Mouse (Mus musculus): Measurements from ENCODE around the gene Ntan1. TPM values are rescaled to one million over a fixed set of nuclear protein-coding genes. Genes with fewer than 3 reads are reported as not detected.
A peak's percentile ranks its signal among the peaks of the same experiment; 100 is the strongest.
"Not testable (repeated sequence)": the region's sequence is repeated elsewhere in the genome, so short reads cannot be mapped to it uniquely, and the experiment has no call there.

Gene Ntan1
- polyA plus RNA-seq, 1 experiment = 39.4 TPM

GRCm38 (mm10) chr16:13781216-13781615, 37.4 kb upstream of the Ntan1 start:
- peaks cover 29% of the 10 kb centered on the region for H3K36me3 ChIP-seq (ENCODE audit: control insufficient read depth, insufficient read depth)
- peak overlapping the region; percentile 69 for H3K4me3 ChIP-seq (ENCODE audit: insufficient read depth, poor library complexity, severe bottlenecking)
- TF ChIP-seq FOSL1 (IDR thresholded peaks at IDR 0.05; ENCODE audit: insufficient read depth, low read length, poor library complexity, severe bottlenecking) (no peak), USF1 (IDR thresholded peaks at IDR 0.05; ENCODE audit: low read depth) (no peak), MYOD1 (IDR thresholded peaks at IDR 0.05; ENCODE audit: control insufficient read depth, insufficient read length, low read depth) (no peak), MAX (IDR thresholded peaks at IDR 0.05) (no peak), CTCF (IDR thresholded peaks at IDR 0.05; ENCODE audit: control insufficient read depth, insufficient read depth, insufficient read length) (no peak), MYOG (IDR thresholded peaks at IDR 0.05; ENCODE audit: control insufficient read depth, extremely low read depth, insufficient read length) (no peak), CEBPB (IDR thresholded peaks at IDR 0.05; ENCODE audit: low read depth) (no peak)
- peaks cover 54% of the 10 kb centered on the region for H3K79me2 ChIP-seq (ENCODE audit: control insufficient read depth, insufficient read depth)
- H3K79me3 ChIP-seq (ENCODE audit: low read depth) = peaks cover 25% of the 10 kb centered on the region
- H3K27me3 ChIP-seq (ENCODE audit: control insufficient read depth, insufficient read depth, insufficient read length) = no peaks in the 10 kb centered on the region
- peak overlapping the region; percentile 21 for H3ac ChIP-seq (ENCODE audit: control insufficient read depth, insufficient read length, low read depth)

- TF ChIP-seq MYOG (IDR thresholded peaks at IDR 0.05; ENCODE audit: control insufficient read depth, extremely low read depth, insufficient read length) (no peak), CTCF (IDR thresholded peaks at IDR 0.05; ENCODE audit: control insufficient read depth, insufficient read depth, insufficient read length) (no peak), MYOD1 (IDR thresholded peaks at IDR 0.05; ENCODE audit: control insufficient read depth, insufficient read length, low read depth) (no peak), FOSL1 (IDR thresholded peaks at IDR 0.05; ENCODE audit: insufficient read depth, low read length, poor library complexity, severe bottlenecking) (no peak), CEBPB (IDR thresholded peaks at IDR 0.05; ENCODE audit: low read depth) (no peak), MAX (IDR thresholded peaks at IDR 0.05) (no peak), USF1 (IDR thresholded peaks at IDR 0.05; ENCODE audit: low read depth) (no peak)
- Histone ChIP-seq H3K36me3 (ENCODE audit: control insufficient read depth, insufficient read depth) (peaks cover 69% of the 10 kb centered on the region), H3K79me2 (ENCODE audit: control insufficient read depth, insufficient read depth) (peaks cover 43% of the 10 kb centered on the region)
These were observed 32.7 kb upstream of the Ntan1 start for GRCm38 (mm10) chr16:13785932-13786331.

GRCm38 (mm10) chr16:13793441-13793840, 25.2 kb upstream of the Ntan1 start:
- not testable (repeated sequence) for H3ac ChIP-seq (ENCODE audit: control insufficient read depth, insufficient read length, low read depth); H3K27me3 ChIP-seq (ENCODE audit: control insufficient read depth, insufficient read depth, insufficient read length); H3K79me2 ChIP-seq (ENCODE audit: control insufficient read depth, insufficient read depth); H3K4me3 ChIP-seq (ENCODE audit: insufficient read depth, poor library complexity, severe bottlenecking); H3K79me3 ChIP-seq (ENCODE audit: low read depth)
- peaks cover 87% of the 10 kb centered on the region for H3K36me3 ChIP-seq (ENCODE audit: control insufficient read depth, insufficient read depth)

More at GRCm38 (mm10) chr16:13785932-13786331, 32.7 kb upstream of the Ntan1 start:
- Histone ChIP-seq H3K79me3 (ENCODE audit: low read depth) (peaks cover 21% of the 10 kb centered on the region), H3ac (ENCODE audit: control insufficient read depth, insufficient read length, low read depth) (no peak overlapping the region), H3K4me3 (ENCODE audit: insufficient read depth, poor library complexity, severe bottlenecking) (no peak overlapping the region), H3K27me3 (ENCODE audit: control insufficient read depth, insufficient read depth, insufficient read length) (no peaks in the 10 kb centered on the region)

GRCm38 (mm10) chr16:13796746-13797175, 21.9 kb upstream of the Ntan1 start:
- TF ChIP-seq MYOD1 (IDR thresholded peaks at IDR 0.05; ENCODE audit: control insufficient read depth, insufficient read length, low read depth) (no peak), CTCF (IDR thresholded peaks at IDR 0.05; ENCODE audit: control insufficient read depth, insufficient read depth, insufficient read length) (no peak), USF1 (IDR thresholded peaks at IDR 0.05; ENCODE audit: low read depth) (no peak), MAX (IDR thresholded peaks at IDR 0.05) (no peak), FOSL1 (IDR thresholded peaks at IDR 0.05; ENCODE audit: insufficient read depth, low read length, poor library complexity, severe bottlenecking) (no peak)
- Histone ChIP-seq H3K36me3 (ENCODE audit: control insufficient read depth, insufficient read depth) (peaks cover 78% of the 10 kb centered on the region), H3K79me3 (ENCODE audit: low read depth) (no peaks in the 10 kb centered on the region), H3ac (ENCODE audit: control insufficient read depth, insufficient read length, low read depth) (no peak overlapping the region), H3K4me3 (ENCODE audit: insufficient read depth, poor library complexity, severe bottlenecking) (no peak overlapping the region), H3K79me2 (ENCODE audit: control insufficient read depth, insufficient read depth) (no peaks in the 10 kb centered on the region), H3K27me3 (ENCODE audit: control insufficient read depth, insufficient read depth, insufficient read length) (no peaks in the 10 kb centered on the region)

DNA sequence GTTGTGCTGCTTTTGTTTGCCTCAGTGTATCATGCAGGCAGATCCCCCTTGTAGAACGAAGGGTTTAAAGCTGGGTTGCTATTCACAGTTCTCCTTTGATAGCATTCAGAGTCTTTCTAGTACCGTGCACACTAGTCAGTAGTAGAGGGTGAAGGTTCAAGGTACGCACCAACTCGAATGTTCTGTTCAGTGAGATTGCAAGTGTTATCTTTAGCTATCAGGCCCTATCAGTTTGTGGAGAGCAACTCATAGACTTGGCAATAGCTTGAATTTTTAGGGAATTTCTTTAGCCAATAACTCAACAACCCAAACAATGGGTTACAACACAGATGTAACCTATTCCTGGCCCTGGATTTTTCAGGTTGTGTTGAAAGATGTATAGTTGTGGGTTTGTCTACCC, 17.4 kb upstream of the Ntan1 start:
- Histone ChIP-seq H3K27me3 (ENCODE audit: control insufficient read depth, insufficient read depth, insufficient read length) (no peaks in the 10 kb centered on the region), H3K36me3 (ENCODE audit: control insufficient read depth, insufficient read depth) (peaks cover 79% of the 10 kb centered on the region), H3K79me3 (ENCODE audit: low read depth) (peaks cover 4% of the 10 kb centered on the region), H3ac (ENCODE audit: control insufficient read depth, insufficient read length, low read depth) (no peak overlapping the region), H3K79me2 (ENCODE audit: control insufficient read depth, insufficient read depth) (peaks cover 13% of the 10 kb centered on the region), H3K4me3 (ENCODE audit: insufficient read depth, poor library complexity, severe bottlenecking) (no peak overlapping the region)
- TF ChIP-seq USF1 (IDR thresholded peaks at IDR 0.05; ENCODE audit: low read depth) (no peak), CEBPB (IDR thresholded peaks at IDR 0.05; ENCODE audit: low read depth) (no peak), MYOG (IDR thresholded peaks at IDR 0.05; ENCODE audit: control insufficient read depth, extremely low read depth, insufficient read length) (no peak), MAX (IDR thresholded peaks at IDR 0.05) (no peak), FOSL1 (IDR thresholded peaks at IDR 0.05; ENCODE audit: insufficient read depth, low read length, poor library complexity, severe bottlenecking) (no peak), MYOD1 (IDR thresholded peaks at IDR 0.05; ENCODE audit: control insufficient read depth, insufficient read length, low read depth) (no peak), CTCF (IDR thresholded peaks at IDR 0.05; ENCODE audit: control insufficient read depth, insufficient read depth, insufficient read length) (no peak)

- no peak overlapping the region for H3ac ChIP-seq (ENCODE audit: control insufficient read depth, insufficient read length, low read depth)
- H3K36me3 ChIP-seq (ENCODE audit: control insufficient read depth, insufficient read depth) = peaks cover 83% of the 10 kb centered on the region
- no peak overlapping the region for H3K4me3 ChIP-seq (ENCODE audit: insufficient read depth, poor library complexity, severe bottlenecking)
- H3K79me3 ChIP-seq (ENCODE audit: low read depth) = peaks cover 4% of the 10 kb centered on the region
- no peak for TF ChIP-seq MYOG (IDR thresholded peaks at IDR 0.05; ENCODE audit: control insufficient read depth, extremely low read depth, insufficient read length)
- TF ChIP-seq CTCF (IDR thresholded peaks at IDR 0.05; ENCODE audit: control insufficient read depth, insufficient read depth, insufficient read length) = no peak
- no peak for TF ChIP-seq MAX (IDR thresholded peaks at IDR 0.05)
- no peak for TF ChIP-seq USF1 (IDR thresholded peaks at IDR 0.05; ENCODE audit: low read depth)
- no peak for TF ChIP-seq FOSL1 (IDR thresholded peaks at IDR 0.05; ENCODE audit: insufficient read depth, low read length, poor library complexity, severe bottlenecking)
- no peak for TF ChIP-seq CEBPB (IDR thresholded peaks at IDR 0.05; ENCODE audit: low read depth)
- TF ChIP-seq MYOD1 (IDR thresholded peaks at IDR 0.05; ENCODE audit: control insufficient read depth, insufficient read length, low read depth) = no peak
- no peaks in the 10 kb centered on the region for H3K27me3 ChIP-seq (ENCODE audit: control insufficient read depth, insufficient read depth, insufficient read length)
- peaks cover 13% of the 10 kb centered on the region for H3K79me2 ChIP-seq (ENCODE audit: control insufficient read depth, insufficient read depth)
These were observed 14.0 kb upstream of the Ntan1 start for GRCm38 (mm10) chr16:13804666-13805065.
